Mouse (Mus musculus) heart, postnatal 4 days (tissue): Measurements from ENCODE around the gene Tnfsf12. TPM values are rescaled to one million over a fixed set of nuclear protein-coding genes. Genes with fewer than 3 reads are reported as not detected.
"Not testable (repeated sequence)": the region's sequence is repeated elsewhere in the genome, so short reads cannot be mapped to it uniquely, and the experiment has no call there.

Experiments
- DNase-seq: peaks from one replicate; pipeline ENCODE4 v3.0.0; 2021
- total RNA-seq, 2 experiments: library from RNA; stranded (reverse); gene quantifications; 2 replicates each; pipeline ENCODE4 v1.2.3; 2021

Tnfsf12 gene
- 10 to 100 TPM; 13.7 to 16.4 TPM for total RNA-seq

DNA sequence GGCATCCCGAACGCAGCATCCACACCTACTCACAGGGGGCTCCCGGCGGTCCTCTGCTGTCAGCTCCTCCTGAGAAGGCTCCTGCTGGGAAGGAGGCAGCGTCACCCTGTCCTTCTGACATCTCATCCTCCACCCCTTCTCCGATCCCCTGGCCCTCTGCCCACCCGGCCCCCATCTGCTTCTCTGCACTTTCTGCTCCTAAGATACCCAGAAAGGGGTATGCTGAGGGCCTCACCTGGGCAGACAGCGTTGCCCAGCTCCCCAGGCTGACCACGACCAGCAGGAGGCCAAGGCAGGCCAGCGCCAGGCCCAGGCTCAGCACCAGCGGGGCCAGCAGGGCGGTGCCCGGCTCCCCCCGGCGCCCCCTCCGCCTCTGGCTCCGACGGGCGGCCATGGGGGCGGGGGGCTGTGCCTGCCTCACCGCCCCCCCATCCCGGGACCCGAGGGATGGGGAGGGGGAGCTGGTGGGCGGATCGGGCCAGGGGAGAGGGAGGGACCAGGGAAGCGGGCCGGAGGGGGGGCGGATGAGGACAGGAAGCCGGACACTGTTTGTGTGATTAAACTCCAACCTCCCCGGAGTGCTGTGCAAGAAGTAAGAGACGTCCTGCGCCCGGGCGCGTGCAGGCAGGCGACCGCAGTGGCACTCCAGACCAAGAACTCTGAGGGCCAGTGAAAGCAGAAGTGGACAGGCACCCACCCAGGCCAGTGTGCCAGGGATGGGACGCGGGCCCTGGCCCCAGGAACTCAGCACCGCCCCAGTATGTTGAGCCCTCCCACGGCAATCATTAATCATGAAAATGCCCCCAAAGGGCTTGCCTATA is at the start of gene Tnfsf12, which contains the start of gene Tnfsfm13:
Gene Tnfsf12, minus strand, starts transcription at position 489 of the 821 bp plus-strand sequence.
Gene Tnfsfm13, minus strand, starts transcription at position 738 of the 821 bp plus-strand sequence.
- DNase-seq: peak; percentile 82

GRCm38 (mm10) chr11:69731408-69731807 is 35.8 kb upstream of the Tnfsf12 start:
- DNase-seq: not testable (repeated sequence)

DNA sequence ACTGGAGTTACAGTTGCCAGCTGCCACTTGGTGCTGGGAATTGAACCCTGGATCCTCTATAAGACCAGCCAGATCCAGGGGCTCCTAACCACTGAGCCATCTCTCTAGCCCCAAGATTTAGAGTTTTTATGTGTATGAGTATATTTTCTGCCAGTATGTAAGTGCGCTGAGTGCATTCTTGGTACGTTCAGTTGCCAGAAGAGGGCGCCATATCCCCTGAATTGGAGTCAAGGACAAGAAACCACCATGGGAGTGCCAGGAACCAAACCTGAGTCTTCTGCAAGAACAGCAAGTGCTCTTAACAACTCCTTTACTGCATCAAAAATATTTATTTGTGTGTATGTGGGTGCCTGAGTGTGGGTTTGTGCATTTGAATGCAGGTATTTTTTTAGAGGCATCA is 33.4 kb upstream of the Tnfsf12 start:
- peak; percentile 67 for DNase-seq

- DNase-seq: no peak
Measured at GRCm38 (mm10) chr11:69725951-69726350, 30.3 kb upstream of the Tnfsf12 start.

GRCm38 (mm10) chr11:69723074-69723473 is 27.4 kb upstream of the Tnfsf12 start:
- no peak for DNase-seq

GRCm38 (mm10) chr11:69720852-69721251 is 25.2 kb upstream of the Tnfsf12 start:
- no peak for DNase-seq

DNA sequence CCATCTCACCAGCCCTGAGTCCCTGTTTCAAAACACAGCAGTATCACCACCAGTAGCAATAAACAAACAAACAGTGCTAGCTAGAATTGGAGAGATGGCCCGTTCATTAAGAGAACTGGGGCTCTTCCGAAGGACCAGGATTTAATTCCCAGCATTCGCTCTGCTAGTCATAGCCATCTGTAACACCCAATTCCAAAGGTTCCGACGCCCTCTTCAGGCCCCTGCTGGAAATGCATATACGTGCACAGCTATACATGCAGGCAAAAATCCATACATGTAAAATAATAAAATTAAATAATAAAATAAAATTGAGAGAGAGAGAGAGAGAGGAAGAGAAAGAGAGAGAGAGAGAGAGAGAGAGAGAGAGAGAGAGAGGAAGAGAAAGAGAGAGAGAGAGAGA is 23.8 kb upstream of the Tnfsf12 start:
- no peak for DNase-seq

- no peak for DNase-seq
Measured at GRCm38 (mm10) chr11:69718661-69719060, 23.0 kb upstream of the Tnfsf12 start.

GRCm38 (mm10) chr11:69716953-69717352 is 21.3 kb upstream of the Tnfsf12 start:
- DNase-seq: no peak

DNA sequence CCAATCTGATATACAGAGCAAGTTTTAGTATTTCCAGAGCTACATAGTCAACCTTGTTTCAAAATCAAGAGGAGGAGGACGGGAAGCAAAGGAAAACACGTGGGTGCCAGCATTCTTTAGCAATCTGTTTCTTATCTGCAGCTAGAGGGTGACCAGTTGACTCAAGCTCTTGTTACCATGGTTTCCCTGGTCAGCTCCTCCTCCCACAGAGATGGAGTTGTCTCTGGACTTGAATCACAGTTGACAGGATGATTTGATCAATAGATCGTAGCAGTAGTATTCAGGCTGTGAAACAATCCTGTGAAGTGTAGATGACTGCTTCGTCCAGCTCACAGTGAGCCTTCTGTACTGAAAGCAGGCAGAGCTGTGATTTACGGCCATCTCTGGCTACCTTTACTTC is 20.3 kb upstream of the Tnfsf12 start:
- DNase-seq: peak; percentile 16

- peak; percentile 62 for DNase-seq
Measured at GRCm38 (mm10) chr11:69715482-69715881, 19.8 kb upstream of the Tnfsf12 start.

- no peak for DNase-seq
Measured at GRCm38 (mm10) chr11:69714636-69715329, 19.1 kb upstream of the Tnfsf12 start.

DNA sequence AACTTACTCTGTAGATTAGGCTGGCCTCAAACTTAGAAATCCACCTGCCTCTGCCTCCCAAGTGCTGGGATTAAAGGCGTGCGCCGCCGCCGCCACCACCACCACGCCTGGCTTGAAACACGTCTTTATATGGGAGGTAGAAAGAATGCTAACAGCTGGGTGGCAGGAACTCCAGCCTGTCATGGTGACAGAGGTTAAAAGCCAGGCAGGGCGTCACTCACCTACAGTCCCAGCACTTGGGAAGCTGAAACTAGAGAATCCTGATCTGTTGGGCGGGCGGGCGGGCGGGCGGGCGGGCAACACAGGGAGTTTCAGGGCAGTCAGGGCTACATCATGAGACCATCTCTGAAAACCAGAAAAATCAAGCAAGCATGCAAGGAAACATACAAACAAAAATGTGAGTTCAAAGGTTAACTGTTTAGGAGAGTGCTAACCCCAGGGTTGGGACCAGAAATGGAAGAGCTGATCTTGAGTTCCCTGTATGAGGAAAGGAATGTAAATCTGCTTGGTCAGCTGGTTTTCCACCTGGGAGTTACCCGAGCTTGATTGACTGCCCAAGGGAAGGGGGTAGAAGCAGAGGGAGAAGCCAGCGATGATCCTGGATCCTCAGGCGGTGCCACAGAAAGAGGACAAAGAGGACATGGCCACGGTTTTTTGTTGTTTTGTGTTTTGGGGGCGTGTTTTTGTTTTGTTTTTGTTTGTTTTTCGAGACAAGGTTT is 17.5 kb upstream of the Tnfsf12 start:
- no peak for DNase-seq

DNA sequence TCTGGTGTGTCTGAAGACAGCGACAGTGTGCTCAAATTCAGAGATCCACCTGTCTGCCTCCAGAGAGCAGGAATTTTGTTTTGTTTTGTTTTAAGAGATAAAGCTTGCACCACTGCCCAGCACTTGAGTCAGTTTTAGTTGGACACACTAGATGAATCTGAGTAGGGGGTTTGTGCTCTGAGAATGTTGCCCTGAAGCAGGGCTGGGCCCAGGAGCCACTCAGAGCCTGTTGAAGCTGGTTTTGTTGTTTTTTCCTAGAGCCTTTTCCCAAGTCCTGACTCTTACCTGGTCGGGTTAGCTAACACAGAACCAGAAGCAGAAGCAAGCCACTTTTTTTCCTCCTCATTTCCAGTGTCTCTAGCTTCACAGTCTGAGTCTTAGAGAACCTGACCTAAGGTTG is 15.4 kb upstream of the Tnfsf12 start:
- no peak for DNase-seq

DNA sequence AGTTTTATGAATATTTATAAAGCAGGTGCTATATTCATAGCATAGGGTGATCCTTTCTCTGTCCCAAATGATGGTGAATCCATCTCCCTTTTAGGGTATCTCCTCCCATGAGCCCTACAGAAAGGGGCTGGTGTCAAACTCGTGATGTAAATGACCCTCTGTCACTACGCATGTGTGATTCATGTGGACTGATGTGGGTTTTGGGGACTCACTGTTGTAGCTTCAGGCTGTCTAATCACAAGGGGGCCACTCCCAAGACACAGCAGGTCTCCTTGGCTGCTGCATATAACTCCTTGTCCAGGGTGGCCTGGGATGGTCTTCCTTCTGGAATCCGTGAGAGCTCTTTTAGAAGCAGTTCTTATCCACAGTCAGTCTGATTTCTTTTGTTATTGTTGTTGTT is 14.8 kb upstream of the Tnfsf12 start:
- no peak for DNase-seq

DNA sequence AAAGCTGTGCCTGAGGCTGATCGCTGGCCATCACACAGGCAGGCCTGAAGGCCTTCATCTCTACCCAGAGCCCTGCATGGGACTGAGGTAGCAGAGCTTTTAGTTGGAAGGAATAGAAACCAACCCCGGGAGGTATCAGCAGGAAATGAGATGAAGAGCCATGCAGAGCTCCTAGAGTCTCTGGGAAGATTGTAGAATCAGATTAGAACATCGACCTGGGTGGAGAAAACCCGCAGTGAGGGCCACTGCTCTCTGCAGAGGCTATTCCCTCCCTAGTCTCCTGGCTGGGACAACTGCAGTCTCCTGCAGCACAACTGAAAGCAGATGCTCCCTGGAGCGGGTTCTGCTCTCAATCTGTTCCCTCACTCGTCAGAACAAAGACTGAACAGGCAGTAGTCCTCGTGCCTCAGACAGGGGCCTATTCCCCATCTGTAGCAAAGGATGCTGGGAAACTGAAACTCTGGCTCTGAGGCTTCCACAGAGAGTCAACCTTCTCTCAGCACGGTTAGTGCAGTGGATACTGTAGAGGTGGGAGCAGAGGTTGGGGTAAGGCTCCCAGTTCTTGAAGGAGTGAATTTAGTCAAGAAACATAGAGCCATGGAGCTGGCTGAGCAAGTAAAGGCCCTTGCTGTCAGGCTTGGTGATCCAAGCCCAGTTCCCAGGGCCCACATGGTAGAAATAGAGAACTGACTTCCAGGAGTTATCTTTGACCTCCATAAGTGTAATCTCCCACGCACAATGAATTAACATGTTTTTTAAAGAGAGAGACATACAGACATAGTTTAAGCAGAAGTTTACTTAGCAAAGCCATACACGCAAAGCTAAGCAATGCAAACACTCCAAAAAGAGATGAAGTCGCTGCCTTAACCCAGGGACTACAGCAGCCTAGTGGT is 14.2 kb upstream of the Tnfsf12 start:
- no peak for DNase-seq

GRCm38 (mm10) chr11:69708614-69709265 is 13.1 kb upstream of the Tnfsf12 start:
- no peak for DNase-seq

DNA sequence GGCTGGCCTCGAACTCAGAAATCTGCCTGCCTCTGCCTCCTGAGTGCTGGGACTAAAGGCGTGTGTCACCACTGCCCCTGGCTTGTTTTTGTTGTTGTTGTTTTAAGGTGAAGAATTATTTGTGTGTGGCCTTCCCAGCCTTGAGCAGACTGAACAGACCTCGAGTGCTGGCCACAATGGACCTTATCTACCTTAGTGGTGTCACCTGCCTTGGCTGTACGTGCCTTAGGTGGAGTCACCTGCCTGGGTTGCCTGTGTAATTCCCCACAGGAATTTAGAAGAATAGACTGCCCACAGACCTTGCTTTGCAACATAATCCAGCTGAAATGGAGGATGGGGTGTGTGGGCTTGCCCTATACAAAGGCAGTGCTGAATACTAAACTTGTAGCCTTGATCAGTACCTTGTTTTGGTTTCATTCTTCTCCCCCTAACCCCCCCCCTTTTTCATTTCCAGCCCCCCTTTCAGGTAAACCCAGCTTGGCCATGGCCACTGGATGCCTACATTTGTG is 12.3 kb upstream of the Tnfsf12 start:
- no peak for DNase-seq

DNA sequence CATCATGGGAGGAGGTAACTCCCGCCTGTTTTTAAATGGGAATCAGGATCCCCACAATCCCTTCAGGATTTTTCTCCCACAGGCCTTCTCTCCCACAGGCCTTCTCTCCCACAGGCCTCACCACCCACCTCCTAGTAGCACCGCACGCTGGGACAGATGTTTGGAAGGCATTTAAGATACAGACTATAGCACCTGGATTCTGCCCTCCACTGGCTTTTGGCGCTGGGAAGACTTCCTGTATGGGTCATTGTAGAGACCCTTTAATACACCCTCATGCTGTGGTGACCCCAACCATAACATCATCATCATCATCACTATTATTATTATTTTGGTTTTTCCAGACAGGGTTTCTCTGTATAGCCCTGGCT is 11.8 kb upstream of the Tnfsf12 start:
- no peak for DNase-seq

- peak; percentile 87 for DNase-seq
Measured at GRCm38 (mm10) chr11:69706775-69707479, 11.3 kb upstream of the Tnfsf12 start.

- DNase-seq: no peak
Measured at GRCm38 (mm10) chr11:69704613-69705010, 9.0 kb upstream of the Tnfsf12 start.
